Mouse (Mus musculus) gastrocnemius, postnatal 36 days (tissue): Measurements from ENCODE around the gene Tes. TPM values are rescaled to one million over a fixed set of nuclear protein-coding genes. Genes with fewer than 3 reads are reported as not detected.

Experiments
- DNase-seq, 2 experiments: peaks; one replicate each; pipeline ENCODE4 v3.0.0; 2022
- intact Hi-C: fragments of 180-260 bp; cut with DNase I; formaldehyde crosslinking; loops from one replicate; pipeline ENCODE4 v1.15.1; 2025
- total RNA-seq, 2 experiments: library from RNA; stranded (reverse); gene quantifications; 2 replicates each; pipeline ENCODE4 v1.2.3; 2021

Gene Tes
- total RNA-seq, 2 experiments from 2014 or later, result 1.2 to 1.6 TPM

- intact Hi-C loops, result no loop called here
- no peak for DNase-seq
Measured at GRCm38 (mm10) chr6:17142577-17143359, 77.8 kb downstream of the Tes start.

DNA sequence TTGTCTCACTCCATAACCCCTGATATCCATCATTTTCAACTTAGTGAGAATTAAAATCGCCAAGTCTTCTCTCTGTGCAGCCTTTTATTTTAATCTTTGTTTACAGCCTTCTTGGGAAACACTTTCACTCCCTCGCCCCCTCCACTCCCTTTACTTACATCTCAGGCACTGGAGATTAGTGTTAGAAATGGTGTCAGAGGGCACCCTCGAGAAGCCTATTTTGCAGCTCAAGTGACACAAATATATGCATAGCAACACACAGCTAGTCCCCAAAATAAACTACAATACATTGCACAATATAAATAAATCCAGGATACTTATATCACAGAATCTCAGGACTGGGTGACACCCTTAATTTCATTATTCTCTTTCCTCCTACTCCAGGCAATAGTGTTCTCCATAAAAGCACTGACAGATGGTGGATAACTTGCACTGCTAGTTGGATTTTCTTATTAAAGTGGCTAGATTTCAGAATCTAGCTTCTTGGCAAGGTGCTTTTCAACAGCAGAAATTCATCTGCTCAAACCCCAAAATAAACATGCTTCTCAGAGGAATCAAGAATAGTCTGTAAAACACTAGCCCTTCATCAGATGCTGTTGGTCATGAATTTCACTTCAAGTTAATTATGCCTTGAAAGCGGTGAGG is 86.2 kb downstream of the Tes start:
- intact Hi-C loops, result no loop called here
- no peak for DNase-seq

DNA sequence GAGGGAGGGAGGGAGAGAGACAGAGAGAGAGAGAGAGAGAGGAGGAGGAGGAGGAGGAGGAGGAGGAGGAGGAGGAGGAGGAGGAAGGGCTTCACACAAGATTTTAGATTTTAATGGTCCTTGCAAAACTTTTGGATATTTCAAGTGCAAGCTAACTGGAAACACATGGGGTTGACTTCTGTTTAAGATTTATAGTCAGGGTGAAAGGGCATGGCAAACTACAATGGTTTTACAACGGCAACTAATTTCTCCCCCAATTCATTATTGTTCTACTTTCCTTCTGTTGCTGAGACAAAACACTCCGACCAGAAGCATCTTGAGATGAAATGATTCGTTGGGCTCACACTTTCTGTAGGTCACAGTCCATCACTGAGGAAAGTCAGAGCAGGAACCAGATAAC is 87.6 kb downstream of the Tes start:
- intact Hi-C loops, result no loop called here
- no peak for DNase-seq

Other genes with a start within 250 kb of the Tes start
- not detected for gene Tfec, start 166.7 kb upstream of the Tes start, total RNA-seq
- 10 to 100 TPM; 17.5 to 20.3 TPM for gene Cav2, start 216.0 kb downstream of the Tes start, total RNA-seq
- gene Cav1, start 241.2 kb downstream of the Tes start, total RNA-seq, result 100 to 1,000 TPM; 116 to 122 TPM